Mouse (Mus musculus) right cerebral cortex, postnatal 36 days (tissue): ENCODE measurements at regions not wholly inside any gene's neighbourhood (a gene's known extent, or its start where the extent isn't known, plus 50 kb on each side); places are given as distances from the start of the nearest gene placed in this dataset.

Experiments
- DNase-seq, 2 experiments: peaks; one replicate each; pipeline ENCODE4 v3.0.0; 2022; ENCODE audit warnings: low spot score in 2 of 2, mixed read lengths in 1 of 2

DNA sequence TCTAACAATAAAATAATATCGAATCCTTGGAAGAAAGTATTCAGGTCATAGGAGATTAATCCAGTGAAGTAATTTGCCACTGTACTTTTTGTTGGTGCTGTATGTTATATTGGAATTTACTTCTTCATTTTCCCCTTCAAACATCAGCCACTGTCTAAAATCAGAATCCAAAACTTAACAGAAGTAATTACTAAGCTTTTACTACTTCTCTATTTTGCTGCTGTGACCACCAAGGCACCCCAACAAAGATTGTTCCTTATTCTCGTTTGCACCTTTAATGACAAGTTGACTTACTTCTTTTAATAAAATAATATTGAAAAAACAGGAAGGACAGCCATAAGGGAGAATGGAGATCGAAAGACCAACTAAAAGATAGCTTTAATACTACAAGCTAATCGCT is 1130.1 kb upstream of the Cited2 start:
- no peak for DNase-seq

DNA sequence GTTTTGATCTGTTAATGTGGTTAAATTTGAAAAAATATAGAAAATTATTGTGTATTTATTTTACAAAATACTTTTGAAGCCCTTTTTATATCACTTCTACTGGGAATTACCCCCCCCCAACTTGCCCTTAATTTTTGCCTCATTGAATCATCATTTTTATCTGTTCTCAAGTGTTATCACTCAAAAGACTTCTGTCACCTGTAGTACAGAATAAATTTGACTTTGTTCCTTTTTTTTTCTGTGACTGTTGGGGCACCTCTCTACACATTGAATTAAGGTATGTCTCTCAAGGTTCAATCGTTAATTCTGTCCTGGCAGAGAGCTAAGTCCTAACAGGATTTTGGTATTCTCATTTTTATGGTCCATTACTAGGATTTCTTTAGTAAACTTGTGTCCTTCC is 1123.0 kb upstream of the Cited2 start:
- DNase-seq: no peak

DNA sequence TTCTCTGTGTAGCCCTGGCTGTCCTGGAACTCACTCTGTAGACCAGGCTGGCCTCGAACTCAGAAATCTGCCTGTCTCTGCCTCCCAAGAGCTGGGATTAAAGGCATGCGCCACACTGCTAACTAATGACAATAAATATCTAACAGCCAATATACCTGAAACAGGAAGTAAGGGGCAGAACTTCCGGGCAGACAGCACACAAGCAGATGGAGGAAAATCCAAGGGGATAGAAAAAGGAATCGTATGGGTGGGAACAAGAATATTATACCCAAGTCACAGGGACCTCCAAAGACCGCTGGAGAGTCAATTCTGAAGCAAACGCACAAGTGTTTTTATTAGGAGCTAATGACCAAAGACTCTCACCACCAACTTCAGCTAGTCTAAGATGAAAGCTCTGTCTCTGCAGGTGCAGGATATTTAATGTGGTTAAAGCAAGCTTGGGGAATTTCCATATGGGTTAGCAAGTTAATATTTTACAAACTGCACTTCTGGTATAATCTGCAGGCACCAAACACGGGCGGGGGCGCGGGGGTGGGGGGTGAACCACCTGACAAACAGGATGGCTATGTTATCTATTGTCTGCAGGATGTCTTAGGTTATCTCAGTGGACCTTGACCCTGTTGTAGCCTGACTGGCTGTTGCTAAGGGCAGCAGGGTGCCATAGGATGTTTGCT is 1122.3 kb upstream of the Cited2 start:
- no peak for DNase-seq

DNA sequence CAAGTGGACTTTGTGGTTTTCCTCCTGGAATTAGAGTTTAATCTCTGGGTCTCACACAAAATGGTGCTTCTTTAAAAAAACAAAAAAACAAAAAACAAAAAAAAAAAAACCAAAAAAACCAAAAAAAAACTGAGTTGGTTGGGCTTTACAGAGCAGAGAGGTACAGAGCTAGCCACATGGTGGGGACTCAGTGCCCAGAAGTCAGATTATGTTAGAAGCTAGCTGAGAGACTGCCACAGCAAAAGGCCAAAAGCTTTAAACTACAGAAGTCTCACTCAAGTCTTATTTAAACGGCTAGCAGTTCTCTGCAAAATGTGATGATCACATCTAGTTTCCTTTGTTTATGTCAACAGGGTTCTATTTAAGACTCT is 1121.8 kb upstream of the Cited2 start:
- DNase-seq: no peak

DNA sequence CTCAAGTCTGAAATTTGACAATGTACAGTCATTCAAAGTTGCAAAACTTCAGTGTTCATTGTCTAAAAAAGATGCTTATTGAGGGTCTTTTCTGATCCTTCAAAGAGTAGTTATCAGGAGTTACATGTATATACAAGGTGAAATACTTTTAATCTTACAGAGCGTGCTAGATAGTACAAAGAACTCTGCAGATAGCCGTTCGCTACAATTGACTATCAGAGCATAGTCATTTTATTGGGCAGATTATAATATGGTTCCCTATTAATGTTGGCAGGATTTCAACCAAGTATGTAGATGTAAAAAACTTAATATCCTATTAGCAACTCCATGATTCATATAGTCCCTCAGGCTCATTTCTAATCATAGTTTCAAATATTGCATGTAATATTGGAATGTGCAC is 1114.7 kb upstream of the Cited2 start:
- no peak for DNase-seq

DNA sequence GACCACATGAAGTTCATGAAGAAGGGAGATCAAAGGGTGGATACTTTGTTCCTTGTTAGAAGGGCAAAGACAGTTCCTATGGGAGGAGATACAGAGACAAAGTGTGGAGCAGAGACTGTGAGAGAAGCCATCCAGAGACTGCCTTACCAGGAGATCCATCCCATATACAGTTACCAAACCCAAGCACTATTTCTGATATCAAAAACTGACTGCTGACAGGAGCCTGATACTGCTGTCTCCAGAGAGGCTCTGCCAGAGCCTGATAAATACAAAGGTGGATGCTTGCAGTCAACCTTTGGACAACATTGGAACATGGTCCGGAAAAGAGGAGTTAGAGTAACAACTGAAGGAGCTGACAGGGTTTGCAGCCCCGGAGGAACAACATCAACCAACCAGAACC is 1104.3 kb upstream of the Cited2 start:
- DNase-seq: no peak

DNA sequence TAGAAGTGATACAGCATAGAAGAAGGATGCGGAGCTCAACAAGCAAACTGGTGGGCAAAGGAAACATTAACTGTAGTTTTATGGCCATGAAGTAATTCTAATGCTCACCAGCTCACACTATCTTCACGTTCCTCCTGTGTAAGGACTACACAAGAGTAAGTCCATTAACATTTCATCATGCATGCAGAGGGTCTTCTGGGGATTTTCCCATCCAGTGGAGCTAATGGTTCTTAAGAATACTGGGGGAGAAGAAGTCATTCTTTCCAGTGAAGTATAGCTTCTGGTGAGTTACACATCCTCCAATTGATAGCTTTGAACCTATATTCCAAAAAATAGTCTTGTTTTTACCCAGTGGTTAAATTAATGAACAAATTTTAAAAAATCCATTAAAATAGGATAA is 1103.4 kb upstream of the Cited2 start:
- DNase-seq: no peak

DNA sequence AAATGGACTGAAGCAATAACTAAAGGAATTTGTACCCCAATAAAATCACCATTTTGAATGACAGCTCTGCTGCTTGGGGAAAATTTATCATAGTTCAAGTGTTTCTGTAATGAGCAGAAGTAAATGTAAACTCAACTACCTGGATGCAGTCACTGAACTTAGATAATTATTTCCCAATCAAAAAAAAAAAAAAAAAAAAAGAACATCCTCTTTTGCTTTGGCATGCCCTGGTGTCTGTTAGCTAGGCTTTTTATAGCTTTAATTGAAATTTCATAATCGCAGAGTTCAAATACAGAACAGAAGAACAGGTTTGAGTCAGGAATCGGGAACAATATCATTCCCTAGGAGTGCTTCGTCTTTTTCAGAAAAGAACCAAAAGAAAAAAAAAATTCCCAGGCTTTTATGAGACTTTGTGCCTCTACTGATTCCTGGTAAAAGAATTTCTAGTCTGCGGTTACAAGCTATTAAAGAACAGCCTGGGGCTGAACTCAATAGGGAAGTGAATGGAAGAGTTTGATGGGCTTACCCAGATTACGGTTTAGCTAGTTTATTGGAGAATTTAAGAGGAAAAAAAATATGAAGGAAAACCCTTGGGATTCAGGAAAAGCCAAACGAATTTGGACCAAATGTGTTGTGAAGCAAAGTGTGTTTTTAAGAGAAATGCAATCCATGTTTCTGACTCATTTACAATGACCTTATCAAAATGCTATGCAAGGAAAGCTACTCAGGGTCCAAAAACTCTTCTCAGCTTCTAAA is 1102.0 kb upstream of the Cited2 start:
- DNase-seq: no peak

DNA sequence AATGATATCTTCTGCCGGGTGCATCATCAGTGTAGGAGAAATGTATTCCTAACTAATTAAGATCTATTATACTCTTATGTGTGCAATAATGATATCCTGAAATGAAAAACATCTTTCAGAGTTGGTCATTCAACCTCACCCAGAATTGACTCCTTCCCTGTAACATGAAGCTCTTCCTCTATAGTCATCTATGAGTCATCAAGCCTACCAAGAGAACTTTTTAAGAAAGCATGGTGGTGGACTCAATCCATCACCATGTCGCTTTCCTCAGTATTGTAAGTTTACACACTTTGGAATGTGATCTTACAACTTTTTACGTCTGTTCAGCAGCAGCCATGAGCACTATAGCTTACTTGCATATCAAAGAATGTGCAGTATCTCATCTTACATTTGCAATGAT is 1100.2 kb upstream of the Cited2 start:
- DNase-seq: no peak

DNA sequence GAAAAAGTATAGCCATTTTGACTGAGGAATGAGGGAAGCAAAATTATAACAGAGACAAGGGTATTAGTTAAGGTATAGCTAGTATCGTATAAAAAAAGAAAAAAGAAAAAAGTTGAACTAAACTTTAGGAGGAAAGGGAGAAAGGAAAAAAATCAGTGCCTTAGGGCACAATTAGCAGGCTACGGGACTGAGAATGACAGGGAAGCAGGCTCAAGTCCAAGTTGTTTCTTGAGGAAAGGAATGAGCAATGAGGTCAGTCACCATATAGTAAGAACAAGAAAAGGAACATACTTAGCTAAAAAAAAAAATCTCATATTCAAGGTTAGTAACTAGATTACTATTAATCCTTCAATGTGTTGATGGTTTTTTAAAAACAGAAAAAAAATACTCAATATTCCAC is 1089.8 kb upstream of the Cited2 start:
- no peak for DNase-seq

DNA sequence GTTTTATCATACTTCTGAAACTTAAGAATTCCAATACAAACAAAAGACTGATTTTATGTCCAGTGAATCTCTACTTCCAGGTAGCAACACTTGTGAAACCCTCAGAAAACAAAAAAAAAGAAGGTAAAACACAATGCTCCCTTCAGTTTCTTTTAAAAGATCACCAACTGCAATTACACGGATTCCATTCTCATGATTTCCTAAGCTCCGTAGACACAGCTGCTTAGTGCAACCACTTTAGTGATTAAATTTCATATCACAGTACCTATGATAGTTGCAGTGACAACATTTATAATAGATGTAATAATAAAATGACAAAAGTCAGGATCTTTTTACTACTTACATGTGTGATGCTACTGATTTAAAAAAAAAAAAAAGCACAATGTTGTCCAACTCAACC is 1087.6 kb upstream of the Cited2 start:
- no peak for DNase-seq

DNA sequence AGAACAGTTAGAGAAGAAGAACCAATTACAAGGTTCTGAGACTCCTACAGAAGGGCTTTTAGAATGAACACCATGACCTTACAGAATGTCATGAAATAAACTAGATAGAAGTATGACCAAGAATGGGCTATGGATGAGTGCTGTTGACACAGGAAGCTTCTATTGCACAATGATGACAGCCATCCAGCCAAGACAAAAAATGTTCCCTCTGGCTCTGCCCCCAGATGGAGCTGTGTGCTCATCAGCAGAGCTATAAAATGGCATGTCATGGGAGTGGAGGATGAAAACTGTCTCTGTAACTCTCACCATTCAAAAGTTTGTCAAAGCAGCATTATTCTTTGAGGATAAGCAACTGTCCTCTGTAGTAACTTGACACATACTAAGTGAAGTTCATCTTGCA is 1086.0 kb upstream of the Cited2 start:
- no peak for DNase-seq

DNA sequence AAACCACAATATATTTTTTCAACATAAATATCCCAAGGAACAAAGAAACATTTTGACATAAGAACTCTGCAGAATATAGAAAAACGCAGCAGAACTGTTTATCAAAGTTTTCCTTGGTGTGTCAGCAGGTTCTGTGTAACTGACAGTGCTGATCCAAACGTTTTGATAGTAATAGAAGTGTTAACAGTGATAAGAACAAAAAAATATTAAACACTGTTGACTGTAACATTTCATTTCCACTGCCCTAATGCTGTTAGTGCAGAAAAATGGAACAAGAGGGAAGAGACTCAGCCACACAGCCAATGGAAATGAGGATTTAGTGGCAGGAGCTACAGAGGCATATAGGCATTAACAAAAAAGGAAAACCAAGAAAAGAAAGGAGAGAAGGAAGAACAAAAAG is 1084.9 kb upstream of the Cited2 start:
- DNase-seq: no peak

DNA sequence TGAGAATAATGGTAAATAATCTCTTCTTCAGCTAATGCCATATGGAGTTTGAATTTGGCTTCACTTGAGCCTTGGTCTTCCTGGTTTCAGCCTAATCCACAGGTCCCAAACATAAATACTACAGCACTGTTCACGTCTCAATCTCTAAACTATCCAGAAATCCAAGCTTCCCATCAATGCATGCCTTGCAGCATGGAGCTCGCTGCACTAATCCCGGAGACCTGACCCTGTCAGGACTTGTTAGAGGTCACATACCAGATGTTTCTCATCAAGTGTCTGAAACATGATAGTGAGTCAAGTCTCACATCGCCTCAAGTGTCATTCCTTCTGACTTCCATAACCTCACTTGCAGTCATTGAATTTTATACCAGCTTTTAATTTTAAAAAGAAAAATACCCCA is 1082.9 kb upstream of the Cited2 start:
- DNase-seq: no peak

DNA sequence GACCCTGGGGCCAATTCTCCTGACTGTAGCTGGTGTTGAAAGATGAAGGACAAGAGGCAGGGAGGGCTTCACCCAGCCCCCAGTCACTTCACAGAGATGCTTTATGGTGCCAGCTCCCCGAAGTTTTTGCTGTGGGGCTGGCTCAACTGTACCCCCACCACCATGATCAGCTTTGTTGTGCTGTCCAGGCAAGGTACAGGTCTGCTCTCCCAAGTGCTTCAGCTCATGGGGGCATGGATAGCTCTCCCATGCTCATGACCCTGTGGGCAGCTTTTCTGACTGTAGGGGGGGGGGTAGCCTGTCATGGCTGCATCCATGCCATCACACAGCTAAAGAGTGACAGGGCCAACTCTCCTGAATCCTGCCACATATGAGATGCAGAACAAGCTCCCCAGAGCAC is 1072.9 kb upstream of the Cited2 start:
- no peak for DNase-seq

DNA sequence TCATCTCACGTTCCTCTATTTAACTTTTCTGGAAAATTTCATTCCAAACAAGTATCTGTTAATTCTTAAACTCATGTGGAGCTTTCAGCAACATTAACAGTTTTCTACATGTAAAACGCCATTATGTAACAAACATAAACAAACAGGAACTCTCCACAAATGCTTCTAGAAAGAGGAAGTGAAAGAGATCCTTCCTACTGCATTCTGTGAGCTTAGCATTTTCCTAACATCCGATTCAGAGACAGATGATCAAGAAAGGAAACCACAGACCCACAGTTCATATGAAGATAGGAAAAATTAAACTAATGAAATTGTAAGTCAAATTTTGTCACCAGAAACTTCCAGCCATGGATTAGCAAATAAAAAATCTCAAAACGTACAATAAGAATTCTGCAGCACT is 1070.6 kb upstream of the Cited2 start:
- DNase-seq: no peak

DNA sequence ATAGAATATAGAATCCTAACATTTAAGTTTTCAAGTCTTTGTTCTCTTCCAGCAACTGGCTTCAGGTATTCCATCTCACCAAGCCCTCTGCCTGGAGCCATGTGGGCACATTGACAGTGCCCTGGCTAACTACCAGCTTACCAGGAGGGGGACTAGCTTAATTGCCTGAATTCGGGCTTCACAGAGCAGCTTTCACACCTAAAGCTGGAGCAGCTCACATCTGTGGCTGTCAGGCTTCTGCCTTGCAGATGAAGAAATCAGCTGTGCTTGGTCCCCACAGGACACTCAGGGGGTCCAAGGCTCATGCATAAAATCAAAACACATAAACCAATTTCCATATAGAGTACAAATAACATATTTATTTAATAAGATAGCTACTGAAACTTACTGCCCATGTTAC is 1058.5 kb upstream of the Cited2 start:
- no peak for DNase-seq

DNA sequence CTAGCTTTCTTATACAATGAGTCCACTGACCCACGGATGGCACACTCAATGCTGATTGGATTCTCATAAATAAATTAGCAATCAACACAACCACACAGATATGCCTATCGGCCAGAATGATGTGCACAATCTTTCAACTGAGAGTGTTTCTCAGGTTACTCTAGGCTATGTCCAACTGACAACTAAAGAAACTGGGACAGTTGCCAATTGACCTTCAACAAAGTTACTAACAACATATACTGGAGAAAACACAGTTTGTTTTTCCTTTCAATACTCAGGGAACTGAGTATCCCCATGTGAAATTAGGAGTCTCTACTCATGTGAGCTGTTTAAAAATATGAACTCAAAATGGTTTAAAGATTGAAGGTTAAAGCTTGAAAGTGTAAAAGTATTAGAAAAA is 1052.7 kb upstream of the Cited2 start:
- no peak for DNase-seq

DNA sequence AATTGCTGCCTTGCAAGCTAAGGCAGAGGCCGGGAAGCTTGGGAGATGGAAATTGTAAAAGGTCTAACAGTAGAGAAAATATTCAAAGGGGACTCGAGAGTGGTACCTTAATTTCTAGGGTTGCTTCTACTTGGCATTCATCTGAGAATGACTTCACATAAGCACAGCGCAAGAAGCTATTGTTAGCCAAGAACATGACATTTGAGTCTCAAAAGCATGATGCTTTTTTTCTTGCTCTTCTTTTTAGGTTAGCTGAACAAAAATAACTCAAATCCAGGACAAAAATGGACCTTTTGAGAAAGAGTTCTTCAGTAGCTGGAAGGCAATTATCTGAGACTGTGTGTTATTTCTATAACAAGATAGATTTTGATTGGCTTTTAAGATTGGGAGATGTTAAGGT is 1042.0 kb upstream of the Cited2 start:
- DNase-seq: no peak

DNA sequence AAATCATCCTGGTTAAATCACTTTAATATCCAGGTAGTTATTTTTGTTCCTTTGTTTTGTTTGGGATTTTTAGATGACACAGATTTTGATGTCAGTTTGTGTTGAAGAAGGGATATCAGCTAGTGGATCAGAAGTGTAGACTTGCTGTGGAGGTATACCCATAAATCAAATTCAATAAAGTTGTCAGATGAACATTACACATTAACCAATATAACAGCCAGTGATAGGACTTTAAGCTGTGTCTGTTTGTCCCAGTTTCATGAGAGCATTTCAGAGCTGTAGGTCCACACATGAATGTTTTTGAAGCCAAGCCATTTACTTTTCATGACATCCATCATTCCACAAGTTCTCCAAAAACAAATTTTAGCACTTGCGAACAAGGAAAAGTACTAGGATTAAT is 1037.7 kb upstream of the Cited2 start:
- no peak for DNase-seq

DNA sequence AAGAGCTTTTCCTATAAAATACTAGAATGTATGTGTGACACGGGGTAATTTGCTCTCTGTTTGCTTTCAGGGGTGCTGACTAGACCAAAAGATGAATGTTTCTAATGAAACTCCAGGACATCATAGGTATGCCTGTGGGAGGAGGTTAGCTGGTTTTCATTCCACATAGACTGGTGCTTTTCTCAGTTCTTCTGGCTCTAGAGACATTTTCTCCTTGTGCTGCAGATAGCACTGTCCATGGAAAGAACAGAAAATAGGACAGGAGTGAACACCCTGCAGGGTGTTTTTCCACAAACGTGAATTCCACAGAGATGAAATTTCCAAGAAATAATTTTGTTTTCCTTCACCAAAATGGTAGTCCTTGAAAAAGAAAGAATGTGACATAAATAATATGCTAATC is 1016.0 kb upstream of the Cited2 start:
- DNase-seq: no peak

DNA sequence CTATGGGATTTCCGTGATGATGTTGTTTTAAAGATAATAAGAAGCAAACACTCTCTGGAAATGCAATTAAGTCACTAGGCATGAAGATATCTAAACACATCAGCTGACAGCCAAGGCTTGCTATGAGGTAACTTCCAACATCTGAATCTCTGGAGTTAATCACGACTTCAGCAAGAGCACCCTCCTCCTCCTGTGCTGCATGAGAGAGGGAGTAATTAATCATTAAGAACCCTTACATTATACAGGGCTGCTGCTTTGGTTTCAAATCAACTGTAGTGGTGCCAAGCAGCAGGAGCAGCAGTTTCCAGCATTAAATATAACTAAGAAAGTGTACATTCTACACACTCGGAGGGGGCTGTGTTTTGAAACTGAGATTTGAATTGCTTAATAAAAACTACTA is 1009.9 kb upstream of the Cited2 start:
- DNase-seq: no peak

DNA sequence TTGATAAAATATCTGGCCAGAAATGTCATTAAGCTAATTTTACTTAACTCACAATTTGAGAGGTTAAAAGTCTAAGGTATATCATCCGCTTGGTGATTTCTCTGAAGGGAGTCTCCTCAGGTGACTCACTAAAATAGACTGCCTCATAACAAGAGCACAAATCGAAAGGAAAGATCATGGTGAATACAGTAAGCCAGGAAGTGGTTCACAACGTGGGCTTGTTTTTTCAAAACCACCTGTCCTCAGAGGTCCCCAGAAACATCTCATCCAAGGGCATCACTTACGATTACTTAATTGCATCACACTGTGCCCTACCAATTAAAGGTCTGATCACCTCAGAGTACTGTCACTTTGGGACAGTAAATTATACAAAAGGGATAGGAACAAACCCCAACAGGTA is 1009.0 kb upstream of the Cited2 start:
- no peak for DNase-seq

DNA sequence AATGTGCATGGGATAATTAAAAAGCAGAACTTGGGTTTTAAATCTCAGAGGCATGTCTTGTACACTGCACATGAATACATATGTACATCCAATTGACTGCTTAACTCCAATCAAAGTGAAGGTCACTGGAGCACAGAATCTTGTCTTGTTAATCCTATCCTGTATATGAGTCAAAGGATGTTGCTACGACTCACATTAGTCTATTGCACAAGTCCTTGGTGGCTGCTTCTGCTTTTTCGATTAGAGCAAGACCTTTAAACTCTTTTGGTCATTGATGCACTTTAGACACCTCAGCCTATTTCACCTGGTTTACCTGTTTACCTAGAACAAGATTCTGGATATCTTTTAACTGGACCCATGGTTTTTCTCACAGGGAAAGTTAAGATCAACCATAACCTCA is 1008.5 kb upstream of the Cited2 start:
- no peak for DNase-seq
